Mouse (Mus musculus): ENCODE data around the gene Prkg1. TPM values are rescaled to one million over a fixed set of nuclear protein-coding genes. Genes with fewer than 3 reads are reported as not detected.

Gene Prkg1
- polyA plus RNA-seq, 1 experiment = 82.5 TPM

- Histone ChIP-seq H3K27ac (ENCODE audit: control insufficient read depth, insufficient read depth, low read depth, low read length) (no peak overlapping the region), H3K4me3 (ENCODE audit: control insufficient read depth, low read depth, low read length) (no peak overlapping the region), H3K27me3 (ENCODE audit: control insufficient read depth, insufficient read depth, low read length) (no peaks in the 10 kb centered on the region), H3K4me1 (ENCODE audit: control insufficient read depth, insufficient read depth, low read length) (no peaks in the 10 kb centered on the region), H3K36me3 (ENCODE audit: control insufficient read depth, insufficient read depth, low read length) (no peaks in the 10 kb centered on the region)
- no peak for TF ChIP-seq POLR2A (IDR thresholded peaks at IDR 0.05; ENCODE audit: control insufficient read depth, low read depth, low read length)
- TF ChIP-seq CTCF (IDR thresholded peaks at IDR 0.05; ENCODE audit: control insufficient read depth, insufficient read depth, insufficient replicate concordance, low read depth, low read length) = no peak
These were observed 611.4 kb downstream of the Prkg1 start for GRCm38 (mm10) chr19:31153399-31153798.

- TF ChIP-seq CTCF (IDR thresholded peaks at IDR 0.05; ENCODE audit: control insufficient read depth, insufficient read depth, insufficient replicate concordance, low read depth, low read length) (no peak), POLR2A (IDR thresholded peaks at IDR 0.05; ENCODE audit: control insufficient read depth, low read depth, low read length) (no peak)
- H3K27ac ChIP-seq (ENCODE audit: control insufficient read depth, insufficient read depth, low read depth, low read length) = no peak overlapping the region
- no peaks in the 10 kb centered on the region for H3K4me1 ChIP-seq (ENCODE audit: control insufficient read depth, insufficient read depth, low read length)
- no peak overlapping the region for H3K4me3 ChIP-seq (ENCODE audit: control insufficient read depth, low read depth, low read length)
- H3K27me3 ChIP-seq (ENCODE audit: control insufficient read depth, insufficient read depth, low read length) = no peaks in the 10 kb centered on the region
- H3K36me3 ChIP-seq (ENCODE audit: control insufficient read depth, insufficient read depth, low read length) = no peaks in the 10 kb centered on the region
These were observed 614.9 kb downstream of the Prkg1 start for GRCm38 (mm10) chr19:31149902-31150301.

DNA sequence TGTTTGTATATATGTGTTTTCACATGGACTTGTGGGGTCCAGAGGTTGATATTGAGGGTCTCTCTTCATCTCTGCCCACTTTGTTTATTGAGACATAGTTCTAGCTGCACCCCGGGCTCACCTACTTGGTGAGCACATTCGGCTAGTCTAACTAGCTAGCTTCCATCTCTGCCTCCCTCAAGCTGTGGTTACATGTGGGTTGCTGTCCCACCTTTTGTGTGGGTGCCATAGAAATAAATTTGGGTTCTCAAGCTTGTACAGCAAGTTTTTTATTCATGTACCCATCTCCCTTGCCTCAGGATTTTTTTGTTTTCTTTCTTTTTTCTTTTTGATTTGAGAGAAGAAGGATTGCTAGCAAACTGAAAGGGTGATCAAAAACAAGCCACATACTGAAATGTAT is 617.4 kb downstream of the Prkg1 start:
- TF ChIP-seq CTCF (IDR thresholded peaks at IDR 0.05; ENCODE audit: control insufficient read depth, insufficient read depth, insufficient replicate concordance, low read depth, low read length) (no peak), POLR2A (IDR thresholded peaks at IDR 0.05; ENCODE audit: control insufficient read depth, low read depth, low read length) (no peak)
- Histone ChIP-seq H3K36me3 (ENCODE audit: control insufficient read depth, insufficient read depth, low read length) (no peaks in the 10 kb centered on the region), H3K27me3 (ENCODE audit: control insufficient read depth, insufficient read depth, low read length) (no peaks in the 10 kb centered on the region), H3K27ac (ENCODE audit: control insufficient read depth, insufficient read depth, low read depth, low read length) (no peak overlapping the region), H3K4me3 (ENCODE audit: control insufficient read depth, low read depth, low read length) (no peak overlapping the region), H3K4me1 (ENCODE audit: control insufficient read depth, insufficient read depth, low read length) (no peaks in the 10 kb centered on the region)

GRCm38 (mm10) chr19:31146156-31146555 is 618.7 kb downstream of the Prkg1 start:
- Histone ChIP-seq H3K4me1 (ENCODE audit: control insufficient read depth, insufficient read depth, low read length) (no peaks in the 10 kb centered on the region), H3K36me3 (ENCODE audit: control insufficient read depth, insufficient read depth, low read length) (no peaks in the 10 kb centered on the region), H3K4me3 (ENCODE audit: control insufficient read depth, low read depth, low read length) (no peak overlapping the region), H3K27me3 (ENCODE audit: control insufficient read depth, insufficient read depth, low read length) (no peaks in the 10 kb centered on the region), H3K27ac (ENCODE audit: control insufficient read depth, insufficient read depth, low read depth, low read length) (no peak overlapping the region)
- no peak for TF ChIP-seq CTCF (IDR thresholded peaks at IDR 0.05; ENCODE audit: control insufficient read depth, insufficient read depth, insufficient replicate concordance, low read depth, low read length)
- TF ChIP-seq POLR2A (IDR thresholded peaks at IDR 0.05; ENCODE audit: control insufficient read depth, low read depth, low read length) = no peak

DNA sequence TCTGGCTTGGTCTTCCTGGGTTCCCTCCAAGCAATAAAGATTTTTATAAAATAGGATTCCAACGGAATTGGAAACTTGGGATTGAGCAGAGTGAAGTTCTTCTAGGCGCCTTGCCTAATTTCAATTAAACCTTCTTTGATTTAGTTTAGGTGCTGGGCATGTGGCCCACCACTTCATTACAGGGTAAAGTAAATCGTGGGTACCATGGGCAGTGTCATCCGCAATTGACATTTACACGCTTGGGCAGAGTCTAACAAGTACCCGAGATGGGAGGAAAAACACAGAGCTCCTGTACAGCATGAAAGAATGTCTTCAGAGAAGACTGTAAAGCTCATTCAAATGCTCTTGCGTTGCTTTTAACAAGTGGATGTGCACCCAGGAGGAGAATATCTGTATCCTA is 622.9 kb downstream of the Prkg1 start:
- H3K4me3 ChIP-seq (ENCODE audit: control insufficient read depth, low read depth, low read length) = no peak overlapping the region
- no peak for TF ChIP-seq POLR2A (IDR thresholded peaks at IDR 0.05; ENCODE audit: control insufficient read depth, low read depth, low read length)
- TF ChIP-seq CTCF (IDR thresholded peaks at IDR 0.05; ENCODE audit: control insufficient read depth, insufficient read depth, insufficient replicate concordance, low read depth, low read length) = no peak
- H3K4me1 ChIP-seq (ENCODE audit: control insufficient read depth, insufficient read depth, low read length) = no peaks in the 10 kb centered on the region
- no peak overlapping the region for H3K27ac ChIP-seq (ENCODE audit: control insufficient read depth, insufficient read depth, low read depth, low read length)
- no peaks in the 10 kb centered on the region for H3K36me3 ChIP-seq (ENCODE audit: control insufficient read depth, insufficient read depth, low read length)
- no peaks in the 10 kb centered on the region for H3K27me3 ChIP-seq (ENCODE audit: control insufficient read depth, insufficient read depth, low read length)

DNA sequence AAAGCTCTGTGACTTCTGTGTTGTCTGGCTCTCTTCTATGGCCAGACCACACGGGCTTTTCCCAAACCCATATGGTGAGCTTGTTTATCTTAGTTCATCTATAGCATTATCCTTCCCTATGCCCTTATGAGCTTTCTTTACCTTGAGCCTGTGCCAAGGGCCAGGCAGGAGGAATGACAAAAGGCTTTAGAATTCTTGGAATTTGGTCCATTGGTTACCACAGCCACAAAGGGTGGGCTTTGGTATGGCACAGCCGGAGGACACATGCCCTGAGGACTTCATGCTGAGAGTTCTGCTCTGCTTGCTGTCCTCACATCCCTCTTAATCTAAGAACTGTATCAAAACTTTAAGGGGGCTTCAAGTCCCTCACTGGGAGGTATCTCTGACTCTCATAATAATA is 628.5 kb downstream of the Prkg1 start:
- Histone ChIP-seq H3K4me1 (ENCODE audit: control insufficient read depth, insufficient read depth, low read length) (no peaks in the 10 kb centered on the region), H3K36me3 (ENCODE audit: control insufficient read depth, insufficient read depth, low read length) (no peaks in the 10 kb centered on the region), H3K4me3 (ENCODE audit: control insufficient read depth, low read depth, low read length) (no peak overlapping the region), H3K27me3 (ENCODE audit: control insufficient read depth, insufficient read depth, low read length) (no peaks in the 10 kb centered on the region), H3K27ac (ENCODE audit: control insufficient read depth, insufficient read depth, low read depth, low read length) (no peak overlapping the region)
- TF ChIP-seq POLR2A (IDR thresholded peaks at IDR 0.05; ENCODE audit: control insufficient read depth, low read depth, low read length) = no peak
- TF ChIP-seq CTCF (IDR thresholded peaks at IDR 0.05; ENCODE audit: control insufficient read depth, insufficient read depth, insufficient replicate concordance, low read depth, low read length) = no peak

DNA sequence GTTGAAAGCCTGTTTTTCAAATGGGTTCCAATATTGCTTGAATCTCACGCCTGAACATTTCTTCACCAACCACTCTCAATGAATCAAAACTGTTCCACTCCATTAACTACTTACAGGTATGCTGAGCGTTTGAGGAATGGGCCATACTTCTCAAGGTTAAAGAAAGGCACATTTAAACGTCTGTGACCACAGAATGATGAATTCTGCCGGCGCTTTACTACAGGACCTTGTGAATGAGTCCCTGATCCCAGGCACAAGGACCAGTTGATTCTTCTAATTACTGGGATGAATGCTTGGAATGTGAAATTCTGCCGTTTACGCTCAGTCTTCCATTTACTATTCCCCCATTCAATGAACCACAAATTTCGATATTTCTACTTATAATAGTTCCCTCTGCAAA is 632.2 kb downstream of the Prkg1 start:
- TF ChIP-seq POLR2A (IDR thresholded peaks at IDR 0.05; ENCODE audit: control insufficient read depth, low read depth, low read length) (no peak), CTCF (IDR thresholded peaks at IDR 0.05; ENCODE audit: control insufficient read depth, insufficient read depth, insufficient replicate concordance, low read depth, low read length) (no peak)
- Histone ChIP-seq H3K27me3 (ENCODE audit: control insufficient read depth, insufficient read depth, low read length) (no peaks in the 10 kb centered on the region), H3K4me3 (ENCODE audit: control insufficient read depth, low read depth, low read length) (no peak overlapping the region), H3K27ac (ENCODE audit: control insufficient read depth, insufficient read depth, low read depth, low read length) (no peak overlapping the region), H3K36me3 (ENCODE audit: control insufficient read depth, insufficient read depth, low read length) (no peaks in the 10 kb centered on the region), H3K4me1 (ENCODE audit: control insufficient read depth, insufficient read depth, low read length) (no peaks in the 10 kb centered on the region)

GRCm38 (mm10) chr19:31124628-31125027 is 640.2 kb downstream of the Prkg1 start:
- Histone ChIP-seq H3K36me3 (ENCODE audit: control insufficient read depth, insufficient read depth, low read length) (no peaks in the 10 kb centered on the region), H3K27me3 (ENCODE audit: control insufficient read depth, insufficient read depth, low read length) (no peaks in the 10 kb centered on the region), H3K4me3 (ENCODE audit: control insufficient read depth, low read depth, low read length) (no peak overlapping the region), H3K4me1 (ENCODE audit: control insufficient read depth, insufficient read depth, low read length) (no peaks in the 10 kb centered on the region), H3K27ac (ENCODE audit: control insufficient read depth, insufficient read depth, low read depth, low read length) (no peak overlapping the region)
- TF ChIP-seq CTCF (IDR thresholded peaks at IDR 0.05; ENCODE audit: control insufficient read depth, insufficient read depth, insufficient replicate concordance, low read depth, low read length) = no peak
- TF ChIP-seq POLR2A (IDR thresholded peaks at IDR 0.05; ENCODE audit: control insufficient read depth, low read depth, low read length) = no peak
